Comparison of ENCODE assay signal across 12 mouse cellular contexts in genomic region chr17:56651801-56652200, GRCm38 (mm10). TPM values are rescaled to one million over a fixed set of nuclear protein-coding genes. Genes with fewer than 3 reads are reported as not detected.
A peak's percentile ranks its signal among the peaks of the same experiment; 100 is the strongest.
DNase-seq lines count a peak whose midpoint lies in the region; ATAC-seq and TF ChIP-seq lines count a peak whose summit lies in the region.
"Had no signal": no experiment of that assay in that cellular context is flagged by ENCODE, and none has a peak within 500 bp of the region (broad histone marks: within the 10 kb centered on the region; RNA-seq: fewer than 3 reads in every experiment).

No protein-coding gene starts in this region.

- H3K4me2 ChIP-seq in lung, embryonic 14.5 days, result no peak overlapping the region
- H3K4me2 ChIP-seq in heart, embryonic 11.5 days, result no peak overlapping the region

- no peak overlapping the region for H3K27ac ChIP-seq in lung, embryonic 14.5 days (ENCODE audit: low read depth)
- H3K27ac ChIP-seq in heart, embryonic 11.5 days (ENCODE audit: low read depth, low read length), result no peak overlapping the region
- H3K27ac ChIP-seq: forebrain, embryonic 10.5 days; midbrain, embryonic 10.5 days had no signal

- no peaks in the 10 kb centered on the region for H3K4me1 ChIP-seq in lung, embryonic 14.5 days (ENCODE audit: insufficient read depth)
- H3K4me1 ChIP-seq in heart, embryonic 11.5 days (ENCODE audit: control insufficient read depth, insufficient read depth, low read length), result no peaks in the 10 kb centered on the region; the same call in 1 of the 2 replicates
- H3K4me1 ChIP-seq: midbrain, embryonic 10.5 days had no signal

- no peak for TF ChIP-seq CTCF in lung, embryonic 14.5 days (IDR thresholded peaks at IDR 0.05; ENCODE audit: low read depth)

- peak; percentile 62 for DNase-seq in lung, embryonic 14.5 days
- DNase-seq in lung, postnatal 25 days (ENCODE audit: low spot score), result no peak
- DNase-seq in fat pad, adult 2 months (ENCODE audit: extremely low read depth, low read depth, low spot score), result peak; percentile 69
- peak; percentile 50 to 56 for DNase-seq in kidney, postnatal 36 days
- no peak for DNase-seq in ovary, postnatal 36 days (ENCODE audit: low spot score)
- no peak for DNase-seq in gastrocnemius, postnatal 10 days
- DNase-seq: gastrocnemius, postnatal 36 days; thymus, postnatal 25 days had no signal

- no peaks in the 10 kb centered on the region for H3K27me3 ChIP-seq in lung, embryonic 14.5 days (ENCODE audit: insufficient read depth, low read length)
- H3K27me3 ChIP-seq in heart, embryonic 11.5 days (ENCODE audit: control insufficient read depth, insufficient read depth, low read length), result no peaks in the 10 kb centered on the region

- no peaks in the 10 kb centered on the region for H3K9me3 ChIP-seq in lung, embryonic 14.5 days (ENCODE audit: low read depth, low read length)
- H3K9me3 ChIP-seq in heart, embryonic 11.5 days (replicated peaks; ENCODE audit: control insufficient read depth, low read length), result no peaks in the 10 kb centered on the region
- H3K9me3 ChIP-seq: forebrain, embryonic 10.5 days; midbrain, embryonic 10.5 days had no signal

- no peaks in the 10 kb centered on the region for H3K36me3 ChIP-seq in lung, embryonic 14.5 days (ENCODE audit: insufficient read depth)
- H3K36me3 ChIP-seq in heart, embryonic 11.5 days (ENCODE audit: control insufficient read depth, insufficient read depth, low read length), result no peaks in the 10 kb centered on the region
- H3K36me3 ChIP-seq: forebrain, embryonic 10.5 days; midbrain, embryonic 10.5 days had no signal

- WGBS in lung, embryonic 14.5 days, result 30% methylated on average over 10 of the region's 10 CpGs
- 26% methylated on average over 10 of the region's 10 CpGs for WGBS in heart, embryonic 11.5 days (ENCODE audit: insufficient replicate concordance)

- H3K9ac ChIP-seq in lung, embryonic 14.5 days, result no peak overlapping the region
- no peak overlapping the region for H3K9ac ChIP-seq in heart, embryonic 11.5 days (ENCODE audit: low read depth, low read length)

- no peak overlapping the region for H3K4me3 ChIP-seq in lung, embryonic 14.5 days (ENCODE audit: low read depth, low read length)
- H3K4me3 ChIP-seq in heart, embryonic 11.5 days (ENCODE audit: low read depth, low read length), result no peak overlapping the region
- H3K4me3 ChIP-seq: forebrain, embryonic 10.5 days; midbrain, embryonic 10.5 days had no signal

- ATAC-seq in lung, embryonic 14.5 days (ENCODE audit: insufficient read depth), result peak; percentile 63; the same call in 1 of the 2 replicates
- ATAC-seq in megakaryocyte progenitor cell, adult 5-6 weeks (replicated peaks; ENCODE audit: poor library complexity), result peak; percentile 54
- no peak for ATAC-seq in heart, embryonic 11.5 days (replicated peaks; ENCODE audit: insufficient number of reproducible peaks, low FRiP score, low TSS enrichment)

RNA-seq across cellular contexts. Expression of gene Ranbp3, which starts 21.3 kb away (rescaled TPM):
- polyA plus RNA-seq in lung, embryonic 14.5 days (2014; fragmentation: Nextera tagmentation; extraction: Ambion mirVana), result 93.8 and 105 TPM in 2 replicates
- 24.8 and 34.3 TPM in 2 replicates for total RNA-seq in megakaryocyte progenitor cell, adult 5-6 weeks (2015)
- 63.3 and 72.8 TPM in 2 replicates for total RNA-seq in megakaryocyte progenitor cell, adult 5-6 weeks (2017)
- total RNA-seq in gastrocnemius, postnatal 10 days (2021), result 10 to 100 TPM; 38.5 to 46.3 TPM
- 65.9 and 66.2 TPM in 2 replicates for polyA plus RNA-seq in heart, embryonic 11.5 days (2014; fragmentation: Nextera tagmentation; extraction: Ambion mirVana)

RNA-seq across cellular contexts. Expression of gene Catsperd, which starts 23.9 kb away (rescaled TPM):
- 0.57 and 0.76 TPM in 2 replicates for polyA plus RNA-seq in lung, embryonic 14.5 days (2014; fragmentation: Nextera tagmentation; extraction: Ambion mirVana)
- total RNA-seq in megakaryocyte progenitor cell, adult 5-6 weeks (2015), result 1.1 TPM in 1 of 2 replicates, not detected in the other
- total RNA-seq in megakaryocyte progenitor cell, adult 5-6 weeks (2017), result 0.17 and 0.51 TPM in 2 replicates
- total RNA-seq in gastrocnemius, postnatal 10 days (2021), result under 1 TPM in 1 of 2 experiments, not detected in 1; 0.09 TPM
- polyA plus RNA-seq in heart, embryonic 11.5 days (2014; fragmentation: Nextera tagmentation; extraction: Ambion mirVana), result 0.20 and 0.42 TPM in 2 replicates

RNA-seq across cellular contexts. Expression of gene Lonp1, which starts 25.1 kb away (rescaled TPM):
- polyA plus RNA-seq in lung, embryonic 14.5 days (2014; fragmentation: Nextera tagmentation; extraction: Ambion mirVana), result 55.1 and 63.1 TPM in 2 replicates
- 19.4 and 23.1 TPM in 2 replicates for total RNA-seq in megakaryocyte progenitor cell, adult 5-6 weeks (2015)
- total RNA-seq in megakaryocyte progenitor cell, adult 5-6 weeks (2017), result 68.8 and 83.6 TPM in 2 replicates
- 10 to 100 TPM; 49.3 to 51.6 TPM for total RNA-seq in gastrocnemius, postnatal 10 days (2021)
- polyA plus RNA-seq in heart, embryonic 11.5 days (2014; fragmentation: Nextera tagmentation; extraction: Ambion mirVana), result 54.1 and 62.2 TPM in 2 replicates

RNA-seq across cellular contexts. Expression of gene Rpl36, which starts 38.6 kb away (rescaled TPM):
- 2,014 and 2,172 TPM in 2 replicates for polyA plus RNA-seq in lung, embryonic 14.5 days (2014; fragmentation: Nextera tagmentation; extraction: Ambion mirVana)
- 1,504 and 1,580 TPM in 2 replicates for total RNA-seq in megakaryocyte progenitor cell, adult 5-6 weeks (2015)
- 2,239 and 2,669 TPM in 2 replicates for total RNA-seq in megakaryocyte progenitor cell, adult 5-6 weeks (2017)
- 100 to 1,000 TPM; 881 to 906 TPM for total RNA-seq in gastrocnemius, postnatal 10 days (2021)
- polyA plus RNA-seq in heart, embryonic 11.5 days (2014; fragmentation: Nextera tagmentation; extraction: Ambion mirVana), result 1,303 and 1,414 TPM in 2 replicates

RNA-seq across cellular contexts. Expression of gene 2410015M20Rik, which starts 42.2 kb away (rescaled TPM):
- polyA plus RNA-seq in lung, embryonic 14.5 days (2014; fragmentation: Nextera tagmentation; extraction: Ambion mirVana), result 198 and 201 TPM in 2 replicates
- 93.3 and 94.0 TPM in 2 replicates for total RNA-seq in megakaryocyte progenitor cell, adult 5-6 weeks (2015)
- total RNA-seq in megakaryocyte progenitor cell, adult 5-6 weeks (2017), result 93.3 and 99.4 TPM in 2 replicates
- 100 to 1,000 TPM; 212 to 233 TPM for total RNA-seq in gastrocnemius, postnatal 10 days (2021)
- polyA plus RNA-seq in heart, embryonic 11.5 days (2014; fragmentation: Nextera tagmentation; extraction: Ambion mirVana), result 284 and 290 TPM in 2 replicates

Comparison
In these comparisons a context has a peak if more than half of its experiments do, and no peak if none do; other contexts are left out.
1. DNase-seq: peak in lung, embryonic 14.5 days (single experiment), fat pad, adult 2 months (single experiment) and kidney, postnatal 36 days (2 of 2); none in lung, postnatal 25 days (single experiment), ovary, postnatal 36 days (single experiment) and gastrocnemius, postnatal 10 days (single experiment).